Mouse (Mus musculus): Measurements from ENCODE around the gene Trpv4.

Trpv4 gene

GRCm38 (mm10) chr5:114590043-114590913 is 67.9 kb downstream of the Trpv4 start:
- DNase-seq (ENCODE audit: low read depth, low spot score): no peak

GRCm38 (mm10) chr5:114589454-114589853 is 68.8 kb downstream of the Trpv4 start:
- DNase-seq (ENCODE audit: low read depth, low spot score): no peak

GRCm38 (mm10) chr5:114589026-114589425 is 69.2 kb downstream of the Trpv4 start:
- DNase-seq (ENCODE audit: low read depth, low spot score): no peak

GRCm38 (mm10) chr5:114588416-114588815 is 69.8 kb downstream of the Trpv4 start:
- DNase-seq (ENCODE audit: low read depth, low spot score): no peak

GRCm38 (mm10) chr5:114587908-114588307 is 70.3 kb downstream of the Trpv4 start:
- no peak for DNase-seq (ENCODE audit: low read depth, low spot score)

GRCm38 (mm10) chr5:114585682-114586081 is 72.5 kb downstream of the Trpv4 start:
- DNase-seq (ENCODE audit: low read depth, low spot score): no peak

- no peak for DNase-seq (ENCODE audit: low read depth, low spot score)
Observed at GRCm38 (mm10) chr5:114584293-114585104, 73.7 kb downstream of the Trpv4 start.

- no peak for DNase-seq (ENCODE audit: low read depth, low spot score)
Observed at GRCm38 (mm10) chr5:114583490-114584175, 74.6 kb downstream of the Trpv4 start.

GRCm38 (mm10) chr5:114583046-114583445 is 75.2 kb downstream of the Trpv4 start:
- DNase-seq (ENCODE audit: low read depth, low spot score): no peak

- no peak for DNase-seq (ENCODE audit: low read depth, low spot score)
Observed at GRCm38 (mm10) chr5:114581486-114581885, 76.7 kb downstream of the Trpv4 start.

GRCm38 (mm10) chr5:114579714-114580357 is 78.4 kb downstream of the Trpv4 start:
- DNase-seq (ENCODE audit: low read depth, low spot score): no peak

- no peak for DNase-seq (ENCODE audit: low read depth, low spot score)
Observed at GRCm38 (mm10) chr5:114578361-114578760, 79.9 kb downstream of the Trpv4 start.

- no peak for DNase-seq (ENCODE audit: low read depth, low spot score)
Observed at GRCm38 (mm10) chr5:114575986-114576605, 82.1 kb downstream of the Trpv4 start.

- DNase-seq (ENCODE audit: low read depth, low spot score): no peak
Observed at GRCm38 (mm10) chr5:114575530-114575929, 82.7 kb downstream of the Trpv4 start.

- DNase-seq (ENCODE audit: low read depth, low spot score): no peak
Observed at GRCm38 (mm10) chr5:114575010-114575409, 83.2 kb downstream of the Trpv4 start.

- DNase-seq (ENCODE audit: low read depth, low spot score): no peak
Observed at GRCm38 (mm10) chr5:114573920-114574628, 84.1 kb downstream of the Trpv4 start.

- DNase-seq (ENCODE audit: low read depth, low spot score): no peak
Observed at GRCm38 (mm10) chr5:114572997-114573396, 85.2 kb downstream of the Trpv4 start.

All from skeletal muscle tissue, adult 2 months (tissue).